Mouse (Mus musculus) thymus, adult 2 months (tissue): ENCODE measurements at regions not wholly inside any gene's neighbourhood (a gene's known extent, or its start where the extent isn't known, plus 50 kb on each side); places are given as distances from the start of the nearest gene placed in this dataset.

Experiments
- CTCF ChIP-seq: fragments of 200-500 bp; IDR thresholded peaks from 2 replicates; pipeline ENCODE4 v1.5.1; 2012; ENCODE audit warnings: mild to moderate bottlenecking, control low read depth, low read length, moderate library complexity, borderline replicate concordance; ENCODE audit not compliant: control insufficient read depth, poor library complexity, insufficient read depth; ENCODE audit errors: extremely low read depth
- POLR2A ChIP-seq: fragments of 200-500 bp; IDR thresholded peaks from 2 replicates; pipeline ENCODE4 v1.6.1; 2012; ENCODE audit warnings: mild to moderate bottlenecking, low read length, control low read depth, moderate library complexity; ENCODE audit not compliant: control insufficient read depth, poor library complexity, insufficient read depth; ENCODE audit errors: extremely low read depth

DNA sequence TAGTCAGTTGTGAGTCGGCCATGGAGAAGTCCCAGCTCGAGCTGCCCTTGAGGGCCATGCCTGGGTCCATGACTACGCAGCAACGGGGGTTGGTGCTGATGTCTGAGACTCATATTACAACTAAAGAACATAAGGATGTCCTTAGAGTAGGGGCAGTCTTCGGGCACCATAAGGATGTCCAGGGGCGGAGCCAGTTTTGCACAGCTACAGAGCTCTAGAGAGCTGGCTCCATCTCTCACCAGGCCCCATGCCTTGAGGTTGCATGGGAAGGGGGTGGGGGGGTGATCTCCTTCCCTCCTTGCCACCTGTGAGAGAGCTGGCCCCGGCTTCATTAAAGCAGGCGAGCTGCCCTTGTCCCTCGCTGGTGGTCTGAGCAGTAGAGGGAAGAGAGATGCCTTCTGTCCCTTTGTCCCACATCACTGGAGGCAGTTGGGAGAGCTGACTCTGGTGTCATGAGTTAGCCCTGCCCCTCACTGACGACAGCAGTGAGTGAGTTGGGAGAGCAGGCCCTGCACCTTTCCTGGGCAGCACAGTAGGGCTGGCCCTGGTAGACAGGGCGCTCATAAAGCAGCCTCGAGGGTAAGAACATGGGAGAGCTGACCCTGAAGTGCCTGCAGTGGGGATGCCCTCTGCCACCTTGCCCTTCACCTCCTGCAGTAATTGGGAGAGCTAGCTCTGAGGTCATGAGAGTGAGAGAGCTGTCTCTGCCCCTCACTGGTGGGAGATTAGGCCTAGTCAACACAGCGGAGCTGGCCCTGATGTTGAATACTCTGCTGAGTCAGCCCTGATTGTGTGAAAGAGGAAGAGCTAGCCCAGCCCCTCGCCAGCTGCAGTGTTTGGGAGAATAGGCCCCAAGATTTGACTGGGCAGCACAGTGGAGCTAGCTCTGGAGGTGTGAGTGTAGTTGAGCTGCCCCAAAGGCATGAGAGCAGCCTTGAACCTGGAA, 78.9 kb upstream of the Abca1 start:
- TF ChIP-seq POLR2A (no peak), CTCF (no peak)
